Mouse (Mus musculus) liver (tissue): ENCODE data around the gene Necab2.

ENCODE experiments used
- DNase-seq: peaks from one replicate; pipeline ENCODE4 v3.0.0-alpha.2; 2020; ENCODE audit warnings: mixed read lengths

The Necab2 gene

GRCm38 (mm10) chr8:119459724-119460123, 13.2 kb downstream of the Necab2 start:
- no peak for DNase-seq

GRCm38 (mm10) chr8:119461356-119461755, 14.8 kb downstream of the Necab2 start:
- DNase-seq: no peak

GRCm38 (mm10) chr8:119463709-119464108, 17.2 kb downstream of the Necab2 start:
- DNase-seq: no peak

- no peak for DNase-seq
Observed at GRCm38 (mm10) chr8:119466105-119466504, 19.6 kb downstream of the Necab2 start.

- no peak for DNase-seq
Observed at GRCm38 (mm10) chr8:119466794-119467193, 20.3 kb downstream of the Necab2 start.

- no peak for DNase-seq
Observed at GRCm38 (mm10) chr8:119468091-119468490, 21.6 kb downstream of the Necab2 start.

GRCm38 (mm10) chr8:119478684-119479083, 32.2 kb downstream of the Necab2 start:
- no peak for DNase-seq

GRCm38 (mm10) chr8:119484145-119484896, 37.8 kb downstream of the Necab2 start:
- no peak for DNase-seq

GRCm38 (mm10) chr8:119487093-119487492, 40.6 kb downstream of the Necab2 start:
- no peak for DNase-seq

- peak; percentile 37 for DNase-seq
Observed at GRCm38 (mm10) chr8:119496848-119497247, 50.3 kb downstream of the Necab2 start.

GRCm38 (mm10) chr8:119499836-119500235, 53.3 kb downstream of the Necab2 start:
- no peak for DNase-seq

- DNase-seq: no peak
Observed at GRCm38 (mm10) chr8:119501598-119501997, 55.1 kb downstream of the Necab2 start, which contains the start of gene Slc38a8. Gene Slc38a8, minus strand, starts transcription at chr8:119501698.

- no peak for DNase-seq
Observed at GRCm38 (mm10) chr8:119502111-119502510, 55.6 kb downstream of the Necab2 start.

GRCm38 (mm10) chr8:119503191-119503767, 56.8 kb downstream of the Necab2 start:
- no peak for DNase-seq

GRCm38 (mm10) chr8:119505488-119505887, 59.0 kb downstream of the Necab2 start:
- DNase-seq: no peak

- no peak for DNase-seq
Observed at GRCm38 (mm10) chr8:119506106-119506505, 59.6 kb downstream of the Necab2 start.

GRCm38 (mm10) chr8:119510471-119510870, 64.0 kb downstream of the Necab2 start:
- no peak for DNase-seq

- no peak for DNase-seq
Observed at GRCm38 (mm10) chr8:119511722-119512121, 65.2 kb downstream of the Necab2 start.

GRCm38 (mm10) chr8:119513405-119513804, 66.9 kb downstream of the Necab2 start:
- no peak for DNase-seq

- no peak for DNase-seq
Observed at GRCm38 (mm10) chr8:119514940-119515339, 68.4 kb downstream of the Necab2 start.

- DNase-seq: no peak
Observed at GRCm38 (mm10) chr8:119515767-119516166, 69.2 kb downstream of the Necab2 start.

- DNase-seq: no peak
Observed at GRCm38 (mm10) chr8:119516674-119517073, 70.2 kb downstream of the Necab2 start.

GRCm38 (mm10) chr8:119520102-119520501, 73.6 kb downstream of the Necab2 start:
- DNase-seq: no peak
